Mouse (Mus musculus) lung, postnatal 0 days (tissue): Measurements from ENCODE around the gene Baiap2. TPM values are rescaled to one million over a fixed set of nuclear protein-coding genes. Genes with fewer than 3 reads are reported as not detected.

Experiments
- ATAC-seq: fragments of 200-750 bp; cut with Nextera tagmentation; 2 replicates; pipeline ENCODE4 v1.8.0; 2017; ENCODE audit warnings: moderate library complexity
- DNase-seq: peaks from one replicate; pipeline ENCODE4 v3.0.0-alpha.2; 2016; ENCODE audit warnings: low spot score
- H3K27ac ChIP-seq: fragments of 300-500 bp; sonication (generic); 2 replicates; pipeline ENCODE4 v1.5.1; 2014; ENCODE audit warnings: antibody characterized with exemption, mild to moderate bottlenecking, low read length, mixed read lengths
- H3K27me3 ChIP-seq: fragments of 300-500 bp; sonication (generic); replicated peaks from 2 replicates; pipeline ENCODE4 v1.6.1; 2014; ENCODE audit warnings: low read length, mixed read lengths; ENCODE audit not compliant: insufficient read depth
- H3K36me3 ChIP-seq: fragments of 300-500 bp; sonication (generic); 2 replicates; pipeline ENCODE4 v1.6.1; 2014; ENCODE audit warnings: low read length, mixed read lengths; ENCODE audit not compliant: insufficient read depth
- H3K4me1 ChIP-seq: fragments of 300-500 bp; sonication (generic); 2 replicates; pipeline ENCODE4 v1.6.1; 2014; ENCODE audit warnings: antibody characterized with exemption, low read depth, low read length, mixed read lengths; ENCODE audit not compliant: insufficient read depth
- H3K4me2 ChIP-seq: fragments of 300-500 bp; sonication (generic); replicated peaks from 2 replicates; pipeline ENCODE4 v1.6.1; 2014; ENCODE audit warnings: low read depth, mild to moderate bottlenecking, low read length, moderate library complexity, mixed read lengths
- H3K4me3 ChIP-seq: fragments of 300-500 bp; sonication (generic); 2 replicates; pipeline ENCODE4 v1.5.1; 2014; ENCODE audit warnings: low read depth, low read length
- H3K9ac ChIP-seq: fragments of 300-500 bp; sonication (generic); replicated peaks from 2 replicates; pipeline ENCODE4 v1.6.1; 2014; ENCODE audit warnings: low read depth, mild to moderate bottlenecking
- H3K9me3 ChIP-seq: fragments of 300-500 bp; sonication (generic); 2 replicates; pipeline ENCODE4 v1.6.1; 2016; ENCODE audit warnings: low read length, mixed read lengths
- CTCF ChIP-seq: IDR thresholded peaks from 2 replicates; pipeline ENCODE4 v1.5.1; 2016; ENCODE audit warnings: antibody characterized with exemption, mild to moderate bottlenecking
- EP300 ChIP-seq: IDR thresholded peaks from 2 replicates; pipeline ENCODE4 v1.6.1; 2016; ENCODE audit warnings: antibody characterized with exemption, mild to moderate bottlenecking, control low read depth
- WGBS: fragments of 180-500 bp; shearing (Covaris S2); extraction: QIAGEN DNeasy Blood & Tissue Kit; methylation state at CpG from one replicate; pipeline ENCODE4 v1.1.7; 2014; 5-methylcytosine and 5-hydroxymethylcytosine counted together
- polyA plus RNA-seq: library from polyadenylated mRNA; unstranded; fragments of >200 nt; fragmentation: Nextera tagmentation; extraction: Ambion mirVana; gene quantifications from 2 replicates; pipeline ENCODE4 v1.2.1, GENCODE M21; 2015

Gene Baiap2
- polyA plus RNA-seq, 1 experiment from 2014 or later: 52.6 TPM

DNA sequence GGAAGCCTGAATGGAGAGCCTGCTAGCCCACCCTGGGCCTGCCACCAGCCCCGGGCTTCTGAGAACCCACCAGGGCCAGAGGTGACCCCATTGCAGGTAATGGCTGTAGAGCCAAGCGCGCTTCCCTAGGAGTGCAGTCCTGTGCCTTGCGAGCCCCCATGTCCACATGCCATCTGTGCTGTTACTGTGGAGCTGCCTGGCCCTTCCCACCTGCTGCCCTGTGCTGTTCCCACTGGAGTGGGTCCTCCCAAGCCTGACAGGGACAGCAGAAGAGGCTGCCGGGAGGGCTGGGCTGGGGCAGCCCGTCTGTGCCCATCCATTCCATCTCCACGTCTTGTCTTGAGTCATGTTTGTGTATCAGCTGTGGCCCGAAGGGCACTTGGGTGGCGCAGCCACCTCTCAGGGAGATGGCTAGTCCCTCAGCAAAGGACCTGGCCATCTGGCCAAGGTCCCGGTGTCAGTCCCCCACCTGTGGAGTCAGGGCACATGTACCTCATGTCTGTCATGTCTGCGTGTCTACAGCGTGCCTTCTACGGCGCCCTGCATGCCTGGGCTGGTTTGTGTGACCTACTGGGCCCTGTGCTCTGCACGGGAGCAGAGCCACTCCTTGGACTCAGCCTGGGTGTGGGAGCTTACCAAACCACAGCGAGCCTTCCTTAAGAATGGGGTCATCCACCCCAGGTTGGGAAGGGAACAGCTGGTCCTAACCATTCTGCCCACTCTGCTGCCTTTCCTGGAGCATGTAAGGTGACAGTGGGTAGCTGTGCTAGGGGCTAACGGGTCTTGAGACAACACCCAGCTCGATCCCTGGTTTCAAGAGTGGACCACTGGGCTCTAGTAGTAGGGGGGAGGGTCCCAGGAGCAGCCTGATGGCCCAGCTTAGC lies 63.1 kb downstream of the Baiap2 start:
- no peaks in the 10 kb centered on the region for H3K9me3 ChIP-seq
- 86% methylated on average over 18 of the region's 18 CpGs for WGBS
- H3K4me1 ChIP-seq: no peaks in the 10 kb centered on the region
- H3K27ac ChIP-seq: no peak overlapping the region
- no peak overlapping the region for H3K4me2 ChIP-seq
- TF ChIP-seq CTCF: no peak
- TF ChIP-seq EP300: no peak
- no peak overlapping the region for H3K4me3 ChIP-seq
- no peaks in the 10 kb centered on the region for H3K27me3 ChIP-seq
- no peak for ATAC-seq
- DNase-seq: no peak
- H3K9ac ChIP-seq: no peak overlapping the region
- H3K36me3 ChIP-seq: peaks cover 9% of the 10 kb centered on the region; the same call in 1 of the 2 replicates

DNA sequence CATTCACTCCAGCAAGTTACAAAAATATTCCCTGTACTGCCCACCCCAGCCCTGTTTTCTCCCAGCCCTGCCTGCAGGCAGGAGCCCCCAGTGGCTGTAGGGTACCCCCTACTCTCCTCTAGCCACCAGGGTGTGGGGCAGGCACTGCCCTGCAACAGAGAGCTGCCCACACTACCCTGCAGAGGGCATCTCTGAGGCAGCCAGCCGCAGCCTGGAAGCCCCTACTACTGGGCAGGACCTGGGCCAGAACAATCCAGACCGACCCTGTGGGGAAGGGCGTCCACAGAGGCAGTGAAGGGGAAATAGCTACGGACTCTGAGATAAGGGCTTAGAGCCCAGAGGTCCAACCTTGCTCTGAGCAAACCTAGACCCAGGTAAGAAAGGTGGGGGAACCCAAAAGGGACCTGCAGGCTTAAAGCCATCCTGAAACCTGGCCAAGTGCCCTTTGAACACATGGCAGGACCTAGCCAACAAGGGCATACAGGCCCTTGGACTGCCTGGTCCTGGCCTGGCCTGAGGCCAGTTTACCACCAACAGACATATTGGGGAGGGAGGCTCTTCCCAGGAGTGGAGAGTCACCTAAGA lies 65.0 kb downstream of the Baiap2 start:
- DNase-seq (no peak), ATAC-seq (no peak)
- Histone ChIP-seq H3K9me3 (no peaks in the 10 kb centered on the region), H3K4me2 (no peak overlapping the region), H3K9ac (no peak overlapping the region), H3K4me3 (no peak overlapping the region), H3K36me3 (peaks cover 4% of the 10 kb centered on the region; the same call in 1 of the 2 replicates), H3K27me3 (no peaks in the 10 kb centered on the region), H3K4me1 (no peaks in the 10 kb centered on the region), H3K27ac (no peak overlapping the region)
- 52% methylated on average over 4 of the region's 4 CpGs for WGBS
- TF ChIP-seq CTCF (no peak; the same call in 1 of the 2 replicates), EP300 (no peak)

DNA sequence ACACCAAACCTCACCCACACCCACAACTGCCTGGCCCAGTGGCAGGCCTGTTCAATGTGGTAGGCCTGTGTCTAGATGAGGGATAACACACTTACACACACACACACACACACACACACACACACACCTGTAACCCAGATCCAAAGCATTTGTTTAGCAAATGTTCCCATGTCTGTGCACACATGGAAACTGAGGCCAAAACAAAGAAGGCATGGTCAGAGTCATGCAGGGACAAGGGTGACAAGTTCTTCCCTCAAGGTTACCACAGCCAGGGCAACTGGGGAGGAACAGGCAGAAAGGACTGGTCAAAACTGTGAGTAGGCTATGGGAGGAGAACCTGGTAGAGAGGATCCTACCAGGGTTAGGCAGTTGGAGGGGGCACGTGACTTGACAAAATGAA lies 65.9 kb downstream of the Baiap2 start:
- Histone ChIP-seq H3K4me1 (0 out of 2 replicates have a peak, but pooled peaks cover 4% of the 10 kb centered on the region), H3K9me3 (no peaks in the 10 kb centered on the region), H3K27me3 (no peaks in the 10 kb centered on the region), H3K9ac (no peak overlapping the region), H3K4me2 (no peak overlapping the region), H3K36me3 (peaks cover 1% of the 10 kb centered on the region; the same call in 1 of the 2 replicates), H3K27ac (no peak overlapping the region), H3K4me3 (no peak overlapping the region)
- 76% methylated on average over 1 of the region's 1 CpGs for WGBS
- TF ChIP-seq EP300: no peak
- TF ChIP-seq CTCF: no peak
- no peak for ATAC-seq
- no peak for DNase-seq

DNA sequence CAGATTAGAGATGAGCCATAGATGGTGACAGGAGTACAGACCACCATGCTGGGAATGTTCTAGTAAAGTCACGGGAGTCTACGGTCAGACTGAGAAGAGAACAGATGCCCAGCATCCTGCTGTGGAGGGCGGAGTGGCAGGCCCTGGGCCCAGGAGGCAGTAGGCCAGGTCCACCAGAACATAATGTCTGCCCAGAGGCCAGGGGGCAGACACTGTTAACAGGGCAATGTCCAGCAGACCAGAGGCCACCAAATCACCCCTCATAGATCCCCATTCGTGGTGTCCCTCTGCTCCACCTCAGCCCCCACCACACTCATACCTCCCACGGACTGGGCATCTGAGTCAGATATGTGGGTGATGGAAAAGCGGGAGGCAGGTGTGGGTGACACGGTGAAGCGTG lies 66.4 kb downstream of the Baiap2 start:
- no peak overlapping the region for H3K4me2 ChIP-seq
- no peak overlapping the region for H3K4me3 ChIP-seq
- no peaks in the 10 kb centered on the region for H3K9me3 ChIP-seq
- ATAC-seq (no peak), DNase-seq (no peak)
- 0 out of 2 replicates have a peak, but pooled peaks cover 4% of the 10 kb centered on the region for H3K4me1 ChIP-seq
- TF ChIP-seq EP300 (no peak), CTCF (no peak)
- no peak overlapping the region for H3K27ac ChIP-seq
- no peaks in the 10 kb centered on the region for H3K27me3 ChIP-seq
- 81% methylated on average over 8 of the region's 8 CpGs for WGBS
- H3K36me3 ChIP-seq: no peaks in the 10 kb centered on the region
- H3K9ac ChIP-seq: no peak overlapping the region

DNA sequence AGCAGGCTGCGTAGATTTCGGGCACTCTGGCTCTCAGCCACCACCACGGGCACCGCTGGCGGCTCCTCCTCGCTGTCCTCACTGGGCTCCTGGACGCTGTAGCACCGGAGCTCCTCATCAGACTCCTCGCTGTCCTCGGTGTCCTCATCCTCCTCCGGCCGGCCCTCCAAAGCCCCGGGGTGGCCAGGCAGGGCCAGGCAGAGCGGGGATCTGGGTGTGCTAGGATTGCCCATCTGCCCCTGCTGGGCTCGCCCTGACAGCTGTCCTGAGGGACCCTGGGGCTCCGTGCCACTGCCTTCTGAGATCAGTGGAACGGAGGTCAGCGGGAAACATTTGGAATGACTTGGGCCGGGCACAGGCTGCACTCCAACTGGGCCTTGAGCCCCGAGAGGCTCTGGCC lies 67.4 kb downstream of the Baiap2 start:
- 78% methylated on average over 20 of the region's 20 CpGs for WGBS
- DNase-seq: no peak

DNA sequence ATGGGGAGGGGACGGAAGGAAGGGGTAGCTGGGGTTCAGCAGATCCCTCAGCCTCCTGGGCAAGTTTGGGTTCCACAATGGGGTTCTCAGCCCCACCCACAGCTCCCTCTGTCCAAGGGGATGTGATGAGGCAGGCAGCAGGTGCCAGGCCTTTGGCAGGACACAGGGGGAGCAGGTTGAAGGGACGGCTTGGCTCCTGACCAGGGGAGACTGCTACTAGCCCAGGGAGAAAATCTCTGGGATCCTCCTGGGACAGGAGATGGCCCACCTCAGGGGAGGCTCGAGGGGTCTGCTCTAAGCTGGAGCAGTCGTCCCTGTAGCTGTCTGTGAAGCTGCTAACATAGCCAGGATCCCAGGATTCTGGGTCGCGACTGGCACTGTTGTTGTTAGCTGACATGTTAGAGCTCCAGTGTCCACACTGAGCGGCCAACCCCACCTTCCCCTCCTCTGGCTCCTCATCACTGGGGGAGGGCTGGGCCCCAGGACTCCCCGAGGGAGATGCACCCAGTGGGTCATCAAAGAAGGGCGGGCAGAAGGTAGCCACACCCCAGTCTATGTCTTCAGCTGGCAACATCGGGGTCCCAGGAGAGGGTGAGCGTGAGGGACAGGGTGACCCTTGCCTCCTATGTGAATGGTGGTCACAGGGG lies 68.7 kb downstream of the Baiap2 start:
- no peaks in the 10 kb centered on the region for H3K27me3 ChIP-seq
- no peak for TF ChIP-seq CTCF
- TF ChIP-seq EP300: no peak
- H3K4me2 ChIP-seq: no peak overlapping the region
- no peak overlapping the region for H3K9ac ChIP-seq
- H3K4me3 ChIP-seq: no peak overlapping the region
- H3K27ac ChIP-seq: no peak overlapping the region
- no peaks in the 10 kb centered on the region for H3K36me3 ChIP-seq
- DNase-seq: no peak
- 68% methylated on average over 11 of the region's 11 CpGs for WGBS
- H3K4me1 ChIP-seq: 0 out of 2 replicates have a peak, but pooled peaks cover 4% of the 10 kb centered on the region
- ATAC-seq: no peak
- H3K9me3 ChIP-seq: no peaks in the 10 kb centered on the region

More for the DNA sequence above, 67.4 kb downstream of the Baiap2 start:
- Histone ChIP-seq H3K36me3 (no peaks in the 10 kb centered on the region), H3K4me1 (0 out of 2 replicates have a peak, but pooled peaks cover 4% of the 10 kb centered on the region), H3K9me3 (no peaks in the 10 kb centered on the region), H3K27ac (no peak overlapping the region), H3K9ac (no peak overlapping the region), H3K27me3 (no peaks in the 10 kb centered on the region), H3K4me2 (no peak overlapping the region), H3K4me3 (no peak overlapping the region)
- TF ChIP-seq EP300 (no peak), CTCF (no peak)
- ATAC-seq: no peak
